Mouse (Mus musculus): ENCODE measurements at regions not wholly inside any gene's neighbourhood (a gene's known extent, or its start where the extent isn't known, plus 50 kb on each side); places are given as distances from the start of the nearest gene placed in this dataset.
"Not testable (repeated sequence)": the region's sequence is repeated elsewhere in the genome, so short reads cannot be mapped to it uniquely, and the experiment has no call there.

GRCm38 (mm10) chr15:19778651-19779050 lies 670.4 kb upstream of the Cdh12 start:
- DNase-seq (ENCODE audit: low read depth, low spot score) = no peak

DNA sequence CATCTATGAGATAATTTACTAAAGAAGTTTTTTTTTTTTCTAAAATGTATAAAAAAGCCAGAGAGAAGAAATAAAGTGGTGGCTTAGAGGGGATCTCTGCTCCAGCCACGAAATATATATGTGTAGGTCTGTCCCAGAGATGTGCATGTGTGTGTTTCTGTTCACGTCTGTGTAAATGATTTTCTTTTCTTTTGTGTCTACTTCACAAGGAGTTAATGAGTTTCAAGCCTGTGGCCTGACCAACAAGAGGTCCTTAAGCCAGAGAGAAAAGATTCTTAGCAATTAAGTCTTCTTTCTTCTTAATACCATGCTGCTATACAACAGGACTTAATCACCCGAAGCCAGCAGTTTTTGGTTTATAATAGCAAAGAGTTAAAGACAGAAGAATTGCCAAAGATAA lies 665.2 kb upstream of the Cdh12 start:
- DNase-seq (ENCODE audit: low read depth, low spot score) = no peak

DNA sequence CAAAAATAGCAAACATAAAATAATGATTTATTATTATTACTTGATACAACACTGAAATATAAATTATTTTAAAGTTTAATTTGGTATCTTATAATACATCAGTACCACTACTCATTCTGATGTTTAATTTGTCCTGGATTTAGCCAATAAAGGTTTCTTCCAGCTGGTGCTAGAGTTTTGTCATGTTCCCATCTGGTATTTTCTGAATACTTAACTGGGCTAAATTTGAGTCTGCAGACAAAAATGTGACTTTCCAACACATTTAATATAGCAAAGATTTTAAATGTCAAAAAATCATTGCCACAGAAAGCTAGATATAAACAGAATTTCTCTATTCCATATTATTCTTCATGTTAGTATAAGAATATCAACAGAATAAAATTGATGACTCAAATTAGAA lies 642.1 kb upstream of the Cdh12 start:
- no peak for DNase-seq (ENCODE audit: low read depth, low spot score)

DNA sequence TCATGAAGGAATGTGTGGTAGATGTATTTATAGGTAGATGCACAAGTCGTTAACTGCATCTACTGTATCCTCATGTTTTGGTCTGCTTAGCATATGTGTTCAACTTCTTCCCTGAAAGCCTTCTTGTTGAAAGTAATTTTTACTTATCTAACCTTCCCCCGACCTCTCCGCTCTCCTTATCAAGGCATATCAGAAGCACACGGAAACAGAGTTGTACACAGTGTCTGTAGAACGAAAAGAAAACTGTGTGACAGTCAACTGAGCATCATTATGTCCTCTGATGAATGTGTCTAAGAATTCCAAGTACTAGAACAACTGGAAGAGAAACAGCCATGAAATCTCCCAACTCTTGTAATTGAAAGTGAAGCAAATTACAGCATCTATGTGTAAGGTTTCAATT lies 635.4 kb upstream of the Cdh12 start:
- no peak for DNase-seq (ENCODE audit: low read depth, low spot score)

- DNase-seq (ENCODE audit: low read depth, low spot score) = not testable (repeated sequence)
Observed at GRCm38 (mm10) chr15:19856892-19857655, 592.0 kb upstream of the Cdh12 start.

DNA sequence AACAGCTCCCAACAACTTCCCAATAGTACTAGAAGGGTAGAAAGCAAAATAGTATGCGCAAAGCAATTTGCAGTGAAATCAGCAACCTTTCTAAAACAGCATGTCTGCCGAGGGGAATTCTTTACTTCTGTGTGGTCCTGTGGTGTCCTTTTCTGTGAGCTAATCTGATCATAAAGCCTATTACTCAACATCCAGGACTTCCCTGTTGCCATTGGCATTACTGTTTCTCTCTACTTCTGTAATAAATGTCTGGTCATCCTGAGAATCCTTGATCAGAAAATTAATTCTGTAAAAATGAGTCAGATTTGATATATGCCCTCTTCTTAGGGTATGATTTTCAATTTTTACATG lies 591.4 kb upstream of the Cdh12 start:
- DNase-seq (ENCODE audit: low read depth, low spot score) = no peak

GRCm38 (mm10) chr15:19858668-19859067 lies 590.4 kb upstream of the Cdh12 start:
- DNase-seq (ENCODE audit: low read depth, low spot score) = no peak

DNA sequence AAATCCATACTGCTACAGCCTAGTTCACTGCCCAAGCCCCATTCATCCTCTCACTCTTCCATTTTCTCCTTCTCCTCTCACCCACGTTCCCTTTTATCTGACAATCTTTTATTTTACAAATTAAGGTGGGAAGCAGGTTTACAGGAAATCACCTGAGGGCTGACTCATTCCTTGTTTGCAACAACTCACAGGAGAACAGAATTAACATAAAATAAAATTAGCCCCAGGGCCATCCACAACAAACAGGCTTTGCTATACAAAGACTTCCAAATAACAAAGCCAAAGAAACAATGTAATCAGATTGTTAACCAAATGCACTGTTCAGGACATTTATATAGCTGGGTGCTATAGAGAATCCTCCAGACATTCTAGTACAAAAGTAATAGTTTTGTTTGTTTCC lies 585.1 kb upstream of the Cdh12 start:
- peak; percentile 62 for DNase-seq (ENCODE audit: low read depth, low spot score)

DNA sequence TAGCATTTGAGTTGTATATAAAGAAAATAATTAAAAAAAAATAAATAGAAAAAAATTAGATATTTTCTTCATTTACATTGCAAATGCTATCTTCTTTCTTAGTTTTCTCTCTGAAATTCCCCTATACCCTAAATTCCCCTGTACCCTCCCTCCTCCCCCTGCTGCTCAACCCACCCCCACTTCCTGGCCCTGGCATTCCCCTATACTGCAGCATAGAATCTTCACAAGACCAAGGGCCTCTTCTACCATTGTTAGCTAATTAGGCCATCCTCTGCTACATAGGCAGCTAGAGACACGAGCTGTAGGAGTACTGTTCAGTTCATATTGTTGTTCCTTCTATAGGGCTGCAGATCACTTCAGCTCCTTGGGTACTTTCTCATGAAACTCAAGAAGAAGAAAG lies 582.5 kb upstream of the Cdh12 start:
- no peak for DNase-seq (ENCODE audit: low read depth, low spot score)

DNA sequence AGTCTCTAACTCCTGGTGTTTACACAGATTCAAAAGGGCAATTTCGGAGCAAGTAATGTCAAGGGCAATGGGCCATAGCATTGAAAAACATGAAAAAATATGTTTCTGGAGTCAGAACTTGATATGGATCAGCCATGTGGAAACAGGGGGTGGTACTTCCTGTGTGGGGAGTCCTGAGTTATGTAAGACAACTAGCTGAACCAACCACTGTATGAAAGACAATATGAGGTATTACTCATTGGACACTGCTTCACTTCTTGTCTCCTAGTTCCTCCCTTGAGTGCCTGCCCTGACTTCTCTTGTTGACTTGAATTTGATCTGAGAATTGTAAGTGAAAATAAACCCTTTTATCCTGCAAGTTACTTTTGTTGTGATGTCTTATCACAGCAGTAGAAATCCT lies 580.0 kb upstream of the Cdh12 start:
- DNase-seq (ENCODE audit: low read depth, low spot score) = no peak

DNA sequence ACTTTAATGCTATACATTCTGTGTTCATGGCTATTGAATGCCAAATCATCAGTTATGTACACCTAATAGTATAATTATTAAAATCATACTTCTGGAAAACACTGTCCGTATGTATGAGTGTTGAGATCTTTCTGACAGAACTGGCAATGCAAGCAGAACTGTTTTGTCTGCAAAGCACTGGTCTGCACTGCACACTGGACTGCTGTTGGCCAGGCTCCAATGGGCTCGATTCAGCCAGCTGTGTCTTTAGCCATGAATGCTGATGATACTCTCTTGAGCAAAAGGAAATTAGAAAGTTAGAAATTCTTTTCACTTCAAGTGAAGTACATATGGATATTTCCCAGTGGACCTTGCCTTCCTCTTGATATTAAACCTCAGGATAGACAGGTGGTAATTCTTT lies 576.5 kb upstream of the Cdh12 start:
- DNase-seq (ENCODE audit: low read depth, low spot score) = no peak

All from ES-CJ7 (cell line).